Mouse (Mus musculus): Measurements from ENCODE around the gene Sertad1.
"Not testable (repeated sequence)": the region's sequence is repeated elsewhere in the genome, so short reads cannot be mapped to it uniquely, and the experiment has no call there.

Sertad1 gene

GRCm38 (mm10) chr7:27473835-27474489 is 12.7 kb upstream of the Sertad1 start:
- DNase-seq: no peak

GRCm38 (mm10) chr7:27474490-27474954 is 12.2 kb upstream of the Sertad1 start:
- DNase-seq: peak; percentile 90

GRCm38 (mm10) chr7:27475596-27475995 is 11.1 kb upstream of the Sertad1 start:
- DNase-seq: no peak

GRCm38 (mm10) chr7:27476098-27476635 is 10.5 kb upstream of the Sertad1 start:
- no peak for DNase-seq

- no peak for DNase-seq
Observed at GRCm38 (mm10) chr7:27478561-27478960, 8.1 kb upstream of the Sertad1 start.

GRCm38 (mm10) chr7:27479750-27480149 is 7.0 kb upstream of the Sertad1 start:
- no peak for DNase-seq

GRCm38 (mm10) chr7:27480506-27480905 is 6.2 kb upstream of the Sertad1 start:
- DNase-seq: no peak

- no peak for DNase-seq
Observed at GRCm38 (mm10) chr7:27480927-27481626, 5.6 kb upstream of the Sertad1 start.

- peak; percentile 60 for DNase-seq
Observed at GRCm38 (mm10) chr7:27481627-27481969, 5.1 kb upstream of the Sertad1 start.

GRCm38 (mm10) chr7:27483860-27484259 is 2.9 kb upstream of the Sertad1 start:
- DNase-seq: no peak

GRCm38 (mm10) chr7:27486102-27486769 is 474 bp upstream of the Sertad1 start:
- DNase-seq: no peak

GRCm38 (mm10) chr7:27487740-27488268 is 1.1 kb downstream of the Sertad1 start:
- DNase-seq: peak; percentile 45

- DNase-seq: no peak
Observed at GRCm38 (mm10) chr7:27489270-27489869, 2.7 kb downstream of the Sertad1 start.

- no peak for DNase-seq
Observed at GRCm38 (mm10) chr7:27490227-27490542, 3.5 kb downstream of the Sertad1 start.

- DNase-seq: peak; percentile 73
Observed at GRCm38 (mm10) chr7:27490543-27491329, 4.0 kb downstream of the Sertad1 start.

GRCm38 (mm10) chr7:27491856-27492255 is 5.1 kb downstream of the Sertad1 start:
- no peak for DNase-seq

GRCm38 (mm10) chr7:27493022-27493421 is 6.3 kb downstream of the Sertad1 start:
- DNase-seq: no peak

- DNase-seq: no peak
Observed at GRCm38 (mm10) chr7:27493450-27493849, 6.7 kb downstream of the Sertad1 start.

- not testable (repeated sequence) for DNase-seq
Observed at GRCm38 (mm10) chr7:27494659-27495367, 8.1 kb downstream of the Sertad1 start.

GRCm38 (mm10) chr7:27499036-27499435 is 12.3 kb downstream of the Sertad1 start, which contains the start of gene Prx:
Gene Prx, plus strand, starts transcription at chr7:27499324.
- DNase-seq: no peak

- no peak for DNase-seq
Observed at GRCm38 (mm10) chr7:27501620-27502019, 14.9 kb downstream of the Sertad1 start.
